Mouse (Mus musculus) C2C12 (cell line): ENCODE results near the gene Relt.

Experiments
- CTCF ChIP-seq: IDR thresholded peaks from one replicate; pipeline ENCODE4 v1.5.1; 2011; ENCODE audit not compliant: control insufficient read depth, insufficient read depth, insufficient read length
- MAX ChIP-seq: IDR thresholded peaks from one replicate; pipeline ENCODE4 v1.6.1; 2011; ENCODE audit warnings: mild to moderate bottlenecking, control low read depth

DNA sequence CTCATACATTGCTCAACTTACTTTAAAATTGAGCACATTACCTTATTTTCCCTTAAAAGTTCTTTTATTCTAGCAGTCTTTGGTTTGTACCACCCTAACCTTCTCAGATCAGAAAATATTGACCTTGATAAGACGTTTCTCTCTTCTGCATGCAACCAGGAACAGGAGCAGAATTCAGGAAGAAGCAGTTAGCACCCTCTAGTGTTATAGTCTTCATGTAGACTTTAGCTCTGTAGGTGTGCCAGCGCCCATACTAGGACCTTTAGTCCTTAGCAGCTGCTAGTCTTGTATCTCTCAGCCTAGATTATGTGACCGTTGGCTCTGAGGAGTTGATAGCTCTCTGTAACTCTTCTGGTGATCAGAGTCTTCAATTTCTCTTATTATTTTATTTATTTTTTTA lies 64.4 kb downstream of the Relt start:
- TF ChIP-seq CTCF (no peak), MAX (no peak)
